Comparison of ENCODE assay signal across 1 mouse cellular context in the genomic region with DNA sequence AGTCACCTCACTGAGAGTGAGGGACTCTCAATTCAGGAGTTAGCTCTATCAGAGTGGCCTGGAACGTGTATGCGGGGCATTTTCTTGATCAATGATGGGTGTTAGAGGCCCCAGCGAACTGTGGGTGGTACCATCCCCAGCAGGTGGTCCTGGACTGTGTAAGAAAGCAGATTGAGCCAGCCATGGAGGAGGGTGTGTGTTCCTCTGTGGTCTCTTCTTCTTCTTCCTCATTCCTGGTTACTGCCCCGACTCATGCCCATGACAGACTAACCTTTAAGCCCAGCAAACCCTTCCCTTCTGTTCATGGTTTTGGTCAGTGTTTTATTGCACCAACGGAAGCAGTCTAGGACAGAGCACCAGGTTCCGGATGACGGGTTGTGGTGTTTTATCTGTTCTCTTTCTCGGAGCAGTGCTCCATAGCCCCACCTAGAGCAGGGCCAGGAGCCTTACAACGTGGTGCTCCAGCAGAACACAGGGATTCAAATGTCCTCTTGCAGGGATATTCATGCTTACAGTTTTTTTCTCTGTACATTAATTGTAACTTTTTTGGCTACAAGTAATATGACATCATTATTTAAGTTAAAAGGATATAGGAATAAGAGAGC.
A peak's percentile ranks its signal among the peaks of the same experiment; 100 is the strongest.
TF ChIP-seq lines count a peak whose summit lies in the region.

No protein-coding gene starts in this region.

TF ChIP-seq in MEL, 35 proteins besides CTCF, POLR2A, EP300 and RAD21:
- no peak for TF ChIP-seq SMC3 (IDR thresholded peaks at IDR 0.05; ENCODE audit: low read depth, low read length)
- 0 out of 2 replicates have a peak, but pooled peaks have one; percentile 17 for TF ChIP-seq NRF1 (IDR thresholded peaks at IDR 0.05; ENCODE audit: insufficient read depth, low read depth, low read length, poor library complexity, severe bottlenecking)
- 0 out of 2 replicates have a peak, but pooled peaks have one; percentile 12 for TF ChIP-seq MAX (IDR thresholded peaks at IDR 0.05; ENCODE audit: low read length)
